Mouse (Mus musculus) cerebellum, adult 2 months (tissue): ENCODE measurements around the gene Hhat.

Experiments used
- CTCF ChIP-seq: fragments of 200-500 bp; IDR thresholded peaks from 2 replicates; pipeline ENCODE4 v1.5.1; 2011; ENCODE audit warnings: low read depth, mild to moderate bottlenecking, control low read depth, low read length, moderate library complexity, borderline replicate concordance; ENCODE audit not compliant: insufficient read depth
- POLR2A ChIP-seq: fragments of 200-500 bp; IDR thresholded peaks from 2 replicates; pipeline ENCODE4 v1.6.1; 2011; ENCODE audit warnings: low read length, control low read depth, borderline replicate concordance; ENCODE audit not compliant: insufficient read depth

GRCm38 (mm10) chr1:192536440-192536839, 234.6 kb downstream of the Hhat start:
- no peak for TF ChIP-seq CTCF
- TF ChIP-seq POLR2A = no peak
